Mouse (Mus musculus) hindbrain, embryonic 10.5 days (tissue): ENCODE results near the gene Gm10643. TPM values are rescaled to one million over a fixed set of nuclear protein-coding genes. Genes with fewer than 3 reads are reported as not detected.
A peak's percentile ranks its signal among the peaks of the same experiment; 100 is the strongest.

Experiments
- DNase-seq: peaks from one replicate; pipeline ENCODE4 v3.0.0-alpha.2; 2017; ENCODE audit warnings: low spot score
- H3K27ac ChIP-seq: fragments of 300-500 bp; sonication (generic); 2 replicates; pipeline ENCODE4 v1.5.1; 2016; ENCODE audit warnings: mild to moderate bottlenecking, moderate library complexity
- H3K27me3 ChIP-seq: fragments of 300-500 bp; sonication (generic); 2 replicates; pipeline ENCODE4 v1.6.1; 2016; ENCODE audit warnings: mild to moderate bottlenecking; ENCODE audit not compliant: poor library complexity, insufficient read depth, severe bottlenecking
- H3K36me3 ChIP-seq: fragments of 300-500 bp; sonication (generic); 2 replicates; pipeline ENCODE4 v1.6.1; 2016; ENCODE audit warnings: mild to moderate bottlenecking, moderate library complexity
- H3K4me1 ChIP-seq: fragments of 300-500 bp; sonication (generic); replicated peaks from 2 replicates; pipeline ENCODE4 v1.6.1; 2016; ENCODE audit warnings: mild to moderate bottlenecking
- H3K4me3 ChIP-seq: fragments of 300-500 bp; sonication (generic); 2 replicates; pipeline ENCODE4 v1.5.1; 2016; ENCODE audit warnings: mild to moderate bottlenecking, moderate library complexity
- H3K9me3 ChIP-seq: fragments of 300-500 bp; sonication (generic); 2 replicates; pipeline ENCODE4 v1.6.1; 2016; ENCODE audit warnings: mild to moderate bottlenecking, moderate library complexity
- WGBS: fragments of 180-500 bp; shearing (Covaris S2); methylation state at CpG from one replicate; pipeline ENCODE4 v1.1.7; 2016; 5-methylcytosine and 5-hydroxymethylcytosine counted together
- polyA plus RNA-seq: library from polyadenylated mRNA; unstranded; fragments of >200 nt; fragmentation: Nextera tagmentation; extraction: Ambion mirVana; gene quantifications from 2 replicates; pipeline ENCODE4 v1.2.1, GENCODE M21; 2016

Gene Gm10643
- polyA plus RNA-seq, 1 experiment from 2014 or later = 1.8 TPM

GRCm38 (mm10) chr8:84087156-84087555, 22.2 kb upstream of the Gm10643 start:
- no peak for DNase-seq
- peaks cover 99% of the 10 kb centered on the region for H3K36me3 ChIP-seq
- H3K4me3 ChIP-seq = no peak overlapping the region
- H3K4me1 ChIP-seq = peaks cover 23% of the 10 kb centered on the region
- no peak overlapping the region for H3K27ac ChIP-seq
- peaks cover 10% of the 10 kb centered on the region; the same call in 1 of the 2 replicates for H3K27me3 ChIP-seq
- 83% methylated on average over 7 of the region's 7 CpGs for WGBS
- no peaks in the 10 kb centered on the region for H3K9me3 ChIP-seq

- H3K4me3 ChIP-seq = peak overlapping the region; percentile 22
- no peaks in the 10 kb centered on the region for H3K9me3 ChIP-seq
- H3K36me3 ChIP-seq = peaks cover 98% of the 10 kb centered on the region
- DNase-seq = peak; percentile 25
- H3K4me1 ChIP-seq = peaks cover 23% of the 10 kb centered on the region
- peaks cover 10% of the 10 kb centered on the region; the same call in 1 of the 2 replicates for H3K27me3 ChIP-seq
- H3K27ac ChIP-seq = peak overlapping the region; percentile 46; the same call in 1 of the 2 replicates
- 29% methylated on average over 42 of the region's 42 CpGs for WGBS
These were observed 19.6 kb upstream of the Gm10643 start for GRCm38 (mm10) chr8:84084341-84085115.

- peak; percentile 73 for DNase-seq
- Histone ChIP-seq H3K4me1 (peaks cover 23% of the 10 kb centered on the region), H3K4me3 (no peak overlapping the region), H3K27ac (peak overlapping the region; percentile 46; the same call in 1 of the 2 replicates), H3K27me3 (peaks cover 10% of the 10 kb centered on the region; the same call in 1 of the 2 replicates), H3K9me3 (no peaks in the 10 kb centered on the region), H3K36me3 (peaks cover 98% of the 10 kb centered on the region)
- 18% methylated on average over 8 of the region's 8 CpGs for WGBS
These were observed 18.9 kb upstream of the Gm10643 start for GRCm38 (mm10) chr8:84083829-84084241.

GRCm38 (mm10) chr8:84079206-84079605, 14.3 kb upstream of the Gm10643 start:
- WGBS = 84% methylated on average over 5 of the region's 5 CpGs

GRCm38 (mm10) chr8:84076849-84077248, 11.9 kb upstream of the Gm10643 start:
- no peak overlapping the region for H3K27ac ChIP-seq

More at GRCm38 (mm10) chr8:84079206-84079605, 14.3 kb upstream of the Gm10643 start:
- H3K27me3 ChIP-seq = no peaks in the 10 kb centered on the region
- H3K27ac ChIP-seq = no peak overlapping the region
- peaks cover 96% of the 10 kb centered on the region for H3K36me3 ChIP-seq
- H3K4me3 ChIP-seq = no peak overlapping the region
- H3K4me1 ChIP-seq = peaks cover 28% of the 10 kb centered on the region
- no peak for DNase-seq
- H3K9me3 ChIP-seq = no peaks in the 10 kb centered on the region

GRCm38 (mm10) chr8:84076412-84076811, 11.5 kb upstream of the Gm10643 start:
- peaks cover 81% of the 10 kb centered on the region for H3K36me3 ChIP-seq
- WGBS = 90% methylated on average over 1 of the region's 1 CpGs
- peaks cover 46% of the 10 kb centered on the region for H3K4me1 ChIP-seq
- no peak overlapping the region for H3K27ac ChIP-seq
- H3K4me3 ChIP-seq = no peak overlapping the region
- no peaks in the 10 kb centered on the region for H3K9me3 ChIP-seq
- no peak for DNase-seq
- no peaks in the 10 kb centered on the region for H3K27me3 ChIP-seq

More at GRCm38 (mm10) chr8:84076849-84077248, 11.9 kb upstream of the Gm10643 start:
- no peak for DNase-seq
- Histone ChIP-seq H3K4me3 (no peak overlapping the region), H3K9me3 (no peaks in the 10 kb centered on the region), H3K27me3 (no peaks in the 10 kb centered on the region), H3K36me3 (peaks cover 83% of the 10 kb centered on the region), H3K4me1 (peaks cover 41% of the 10 kb centered on the region)
- WGBS = 82% methylated on average over 3 of the region's 3 CpGs

GRCm38 (mm10) chr8:84073230-84073976, 8.5 kb upstream of the Gm10643 start:
- no peaks in the 10 kb centered on the region for H3K9me3 ChIP-seq
- H3K4me1 ChIP-seq = peaks cover 67% of the 10 kb centered on the region
- no peak for DNase-seq
- H3K27me3 ChIP-seq = no peaks in the 10 kb centered on the region
- H3K27ac ChIP-seq = peak overlapping the region; percentile 59
- no peak overlapping the region for H3K4me3 ChIP-seq
- H3K36me3 ChIP-seq = peaks cover 51% of the 10 kb centered on the region
- WGBS = 56% methylated on average over 10 of the region's 10 CpGs

- peaks cover 42% of the 10 kb centered on the region for H3K36me3 ChIP-seq
- DNase-seq = no peak
- WGBS = 90% methylated on average over 10 of the region's 10 CpGs
- H3K27ac ChIP-seq = no peak overlapping the region
- no peaks in the 10 kb centered on the region for H3K9me3 ChIP-seq
- H3K4me3 ChIP-seq = no peak overlapping the region
- peaks cover 77% of the 10 kb centered on the region for H3K4me1 ChIP-seq
- H3K27me3 ChIP-seq = no peaks in the 10 kb centered on the region
These were observed 7.4 kb upstream of the Gm10643 start for GRCm38 (mm10) chr8:84072321-84072720.

GRCm38 (mm10) chr8:84071921-84072320, 7.0 kb upstream of the Gm10643 start:
- H3K27ac ChIP-seq = no peak overlapping the region
- no peak for DNase-seq
- H3K4me3 ChIP-seq = no peak overlapping the region
- H3K36me3 ChIP-seq = peaks cover 38% of the 10 kb centered on the region
- WGBS = 81% methylated on average over 3 of the region's 3 CpGs
- H3K4me1 ChIP-seq = peaks cover 75% of the 10 kb centered on the region
- H3K27me3 ChIP-seq = no peaks in the 10 kb centered on the region
- no peaks in the 10 kb centered on the region for H3K9me3 ChIP-seq

- 94% methylated on average over 2 of the region's 2 CpGs for WGBS
- no peak overlapping the region for H3K27ac ChIP-seq
- peaks cover 26% of the 10 kb centered on the region for H3K36me3 ChIP-seq
- no peaks in the 10 kb centered on the region for H3K27me3 ChIP-seq
- DNase-seq = no peak
- H3K4me1 ChIP-seq = peaks cover 75% of the 10 kb centered on the region
- no peak overlapping the region for H3K4me3 ChIP-seq
- no peaks in the 10 kb centered on the region for H3K9me3 ChIP-seq
These were observed 5.7 kb upstream of the Gm10643 start for GRCm38 (mm10) chr8:84070667-84071066.

GRCm38 (mm10) chr8:84070241-84070640, 5.3 kb upstream of the Gm10643 start:
- 91% methylated on average over 5 of the region's 5 CpGs for WGBS
- no peak overlapping the region; the same call in 1 of the 2 replicates for H3K27ac ChIP-seq
- no peak overlapping the region for H3K4me3 ChIP-seq
- H3K4me1 ChIP-seq = peaks cover 78% of the 10 kb centered on the region
- H3K9me3 ChIP-seq = no peaks in the 10 kb centered on the region
- DNase-seq = no peak
- no peaks in the 10 kb centered on the region for H3K27me3 ChIP-seq
- peaks cover 21% of the 10 kb centered on the region for H3K36me3 ChIP-seq

GRCm38 (mm10) chr8:84069750-84070149, 4.8 kb upstream of the Gm10643 start:
- no peak for DNase-seq
- no peaks in the 10 kb centered on the region for H3K27me3 ChIP-seq
- H3K36me3 ChIP-seq = peaks cover 16% of the 10 kb centered on the region
- peaks cover 75% of the 10 kb centered on the region for H3K4me1 ChIP-seq
- no peaks in the 10 kb centered on the region for H3K9me3 ChIP-seq
- WGBS = 76% methylated on average over 2 of the region's 2 CpGs
- peak overlapping the region; percentile 35 for H3K27ac ChIP-seq
- H3K4me3 ChIP-seq = no peak overlapping the region

GRCm38 (mm10) chr8:84069169-84069568, 4.2 kb upstream of the Gm10643 start:
- DNase-seq = no peak
- 48% methylated on average over 1 of the region's 1 CpGs for WGBS
- H3K9me3 ChIP-seq = no peaks in the 10 kb centered on the region
- peaks cover 11% of the 10 kb centered on the region for H3K36me3 ChIP-seq
- no peaks in the 10 kb centered on the region for H3K27me3 ChIP-seq
- H3K4me1 ChIP-seq = peaks cover 70% of the 10 kb centered on the region
- H3K4me3 ChIP-seq = no peak overlapping the region
- H3K27ac ChIP-seq = no peak overlapping the region
